Mouse (Mus musculus): ENCODE results near the gene Sox21.

The Sox21 gene

GRCm38 (mm10) chr14:118225061-118225743 is 11.6 kb downstream of the Sox21 start:
- DNase-seq (ENCODE audit: low read depth, low spot score): no peak

GRCm38 (mm10) chr14:118220885-118221284 is 15.9 kb downstream of the Sox21 start:
- peak; percentile 12 for DNase-seq (ENCODE audit: low read depth, low spot score)

- no peak for DNase-seq (ENCODE audit: low read depth, low spot score)
Measured at GRCm38 (mm10) chr14:118216826-118217225, 20.0 kb downstream of the Sox21 start.

- DNase-seq (ENCODE audit: low read depth, low spot score): no peak
Measured at GRCm38 (mm10) chr14:118212188-118212804, 24.5 kb downstream of the Sox21 start.

- peak; percentile 27 for DNase-seq (ENCODE audit: low read depth, low spot score)
Measured at GRCm38 (mm10) chr14:118209642-118210041, 27.2 kb downstream of the Sox21 start.

GRCm38 (mm10) chr14:118207347-118207746 is 29.5 kb downstream of the Sox21 start:
- peak; percentile 45 for DNase-seq (ENCODE audit: low read depth, low spot score)

GRCm38 (mm10) chr14:118203031-118203430 is 33.8 kb downstream of the Sox21 start:
- peak; percentile 39 for DNase-seq (ENCODE audit: low read depth, low spot score)

GRCm38 (mm10) chr14:118202006-118202405 is 34.8 kb downstream of the Sox21 start:
- DNase-seq (ENCODE audit: low read depth, low spot score): no peak

GRCm38 (mm10) chr14:118200731-118201130 is 36.1 kb downstream of the Sox21 start:
- no peak for DNase-seq (ENCODE audit: low read depth, low spot score)

GRCm38 (mm10) chr14:118197063-118197462 is 39.8 kb downstream of the Sox21 start:
- no peak for DNase-seq (ENCODE audit: low read depth, low spot score)

GRCm38 (mm10) chr14:118194219-118194914 is 42.5 kb downstream of the Sox21 start:
- no peak for DNase-seq (ENCODE audit: low read depth, low spot score)

GRCm38 (mm10) chr14:118193663-118194062 is 43.2 kb downstream of the Sox21 start:
- DNase-seq (ENCODE audit: low read depth, low spot score): no peak

- DNase-seq (ENCODE audit: low read depth, low spot score): no peak
Measured at GRCm38 (mm10) chr14:118193001-118193628, 43.7 kb downstream of the Sox21 start.

GRCm38 (mm10) chr14:118191442-118191841 is 45.4 kb downstream of the Sox21 start:
- no peak for DNase-seq (ENCODE audit: low read depth, low spot score)
